Mouse (Mus musculus): ENCODE data around the gene 4930470P17Rik. TPM values are rescaled to one million over a fixed set of nuclear protein-coding genes. Genes with fewer than 3 reads are reported as not detected.

4930470P17Rik gene
- polyA plus RNA-seq, 1 experiment from 2014 or later, result not detected

- Histone ChIP-seq H3K4me2 (no peak overlapping the region), H3K27me3 (replicated peaks; ENCODE audit: control insufficient read depth, insufficient read depth, low read length) (no peaks in the 10 kb centered on the region), H3K4me1 (replicated peaks; ENCODE audit: control insufficient read depth, insufficient read depth, low read length) (no peaks in the 10 kb centered on the region), H3K36me3 (ENCODE audit: control insufficient read depth, insufficient read depth, low read length) (no peaks in the 10 kb centered on the region), H3K9me3 (ENCODE audit: control insufficient read depth, low read length) (no peaks in the 10 kb centered on the region), H3K27ac (ENCODE audit: low read depth, low read length) (no peak overlapping the region), H3K4me3 (ENCODE audit: low read depth, low read length) (no peak overlapping the region), H3K9ac (ENCODE audit: low read depth, low read length) (no peak overlapping the region)
- ATAC-seq (replicated peaks; ENCODE audit: low FRiP score) (no peak), DNase-seq (ENCODE audit: low spot score) (no peak)
- 81% methylated on average over 15 of the region's 15 CpGs for WGBS
Observed at GRCm38 (mm10) chr2:170563956-170564855, 37.6 kb downstream of the 4930470P17Rik start.

DNA sequence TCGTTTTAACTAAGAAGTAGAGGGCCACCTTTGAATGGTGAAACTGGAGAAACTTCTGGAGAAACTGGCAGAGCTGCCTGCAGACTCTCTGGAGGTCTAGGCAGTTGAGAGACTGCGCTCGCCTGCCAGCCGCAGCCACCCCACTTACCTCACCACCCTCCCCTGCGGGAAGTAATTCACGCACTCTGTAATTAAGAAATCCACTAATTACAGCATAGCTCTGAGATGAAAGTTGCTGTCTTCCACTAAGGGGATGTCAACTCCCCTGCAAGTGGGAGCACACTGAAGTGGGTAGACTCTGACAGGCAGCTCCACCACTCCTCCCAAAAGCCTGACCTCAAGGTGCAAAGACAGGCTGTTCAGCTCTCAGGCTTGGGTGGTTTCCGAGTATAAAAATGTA is 49.7 kb downstream of the 4930470P17Rik start:
- Histone ChIP-seq H3K4me1 (replicated peaks; ENCODE audit: control insufficient read depth, insufficient read depth, low read length) (no peaks in the 10 kb centered on the region), H3K9me3 (ENCODE audit: control insufficient read depth, low read length) (no peaks in the 10 kb centered on the region), H3K27me3 (replicated peaks; ENCODE audit: control insufficient read depth, insufficient read depth, low read length) (no peaks in the 10 kb centered on the region), H3K4me2 (no peak overlapping the region), H3K9ac (ENCODE audit: low read depth, low read length) (no peak overlapping the region), H3K27ac (ENCODE audit: low read depth, low read length) (no peak overlapping the region), H3K4me3 (ENCODE audit: low read depth, low read length) (no peak overlapping the region), H3K36me3 (ENCODE audit: control insufficient read depth, insufficient read depth, low read length) (no peaks in the 10 kb centered on the region)
- WGBS, result 73% methylated on average over 7 of the region's 7 CpGs
- no peak for ATAC-seq (replicated peaks; ENCODE audit: low FRiP score)
- no peak for DNase-seq (ENCODE audit: low spot score)

- no peak overlapping the region for H3K4me3 ChIP-seq (ENCODE audit: low read depth, low read length)
- WGBS, result 33% methylated on average over 5 of the region's 5 CpGs
- no peak for DNase-seq (ENCODE audit: low spot score)
- H3K27me3 ChIP-seq (replicated peaks; ENCODE audit: control insufficient read depth, insufficient read depth, low read length), result no peaks in the 10 kb centered on the region
- no peaks in the 10 kb centered on the region for H3K4me1 ChIP-seq (replicated peaks; ENCODE audit: control insufficient read depth, insufficient read depth, low read length)
- H3K9me3 ChIP-seq (ENCODE audit: control insufficient read depth, low read length), result no peaks in the 10 kb centered on the region
- no peak overlapping the region for H3K4me2 ChIP-seq
- no peak overlapping the region for H3K9ac ChIP-seq (ENCODE audit: low read depth, low read length)
- ATAC-seq (replicated peaks; ENCODE audit: low FRiP score), result no peak
- H3K36me3 ChIP-seq (ENCODE audit: control insufficient read depth, insufficient read depth, low read length), result no peaks in the 10 kb centered on the region
- H3K27ac ChIP-seq (ENCODE audit: low read depth, low read length), result no peak overlapping the region
Observed at GRCm38 (mm10) chr2:170550240-170550639, 51.6 kb downstream of the 4930470P17Rik start.

GRCm38 (mm10) chr2:170549146-170549545 is 52.7 kb downstream of the 4930470P17Rik start:
- H3K9me3 ChIP-seq (ENCODE audit: control insufficient read depth, low read length), result no peaks in the 10 kb centered on the region
- WGBS, result 83% methylated on average over 2 of the region's 2 CpGs
- ATAC-seq (replicated peaks; ENCODE audit: low FRiP score), result no peak

DNA sequence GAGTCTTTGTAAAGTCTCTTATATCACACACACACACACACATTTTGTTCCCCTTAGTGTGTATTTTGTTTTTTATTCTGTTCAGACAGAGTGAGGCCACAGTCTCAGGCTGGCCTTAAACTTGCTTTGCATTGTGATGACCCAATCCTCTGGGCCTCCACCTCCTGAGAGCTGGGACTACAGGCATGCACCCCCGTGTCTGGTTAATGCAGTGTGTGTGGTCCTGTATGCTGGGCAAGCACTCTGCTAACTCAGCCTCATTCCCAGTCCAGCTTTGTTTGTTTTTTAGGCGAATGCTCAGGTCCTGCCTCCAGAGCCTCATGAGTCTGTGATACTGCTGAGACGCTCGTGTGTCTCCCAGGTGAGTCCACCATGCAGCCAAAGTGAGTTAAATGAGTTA is 53.8 kb downstream of the 4930470P17Rik start:
- Histone ChIP-seq H3K9me3 (ENCODE audit: control insufficient read depth, low read length) (no peaks in the 10 kb centered on the region), H3K4me3 (ENCODE audit: low read depth, low read length) (no peak overlapping the region), H3K4me2 (no peak overlapping the region), H3K27me3 (replicated peaks; ENCODE audit: control insufficient read depth, insufficient read depth, low read length) (no peaks in the 10 kb centered on the region), H3K36me3 (ENCODE audit: control insufficient read depth, insufficient read depth, low read length) (no peaks in the 10 kb centered on the region), H3K27ac (ENCODE audit: low read depth, low read length) (no peak overlapping the region), H3K9ac (ENCODE audit: low read depth, low read length) (no peak overlapping the region), H3K4me1 (replicated peaks; ENCODE audit: control insufficient read depth, insufficient read depth, low read length) (no peaks in the 10 kb centered on the region)
- no peak for DNase-seq (ENCODE audit: low spot score)
- no peak for ATAC-seq (replicated peaks; ENCODE audit: low FRiP score)
- 46% methylated on average over 4 of the region's 4 CpGs for WGBS

More at GRCm38 (mm10) chr2:170549146-170549545, 52.7 kb downstream of the 4930470P17Rik start:
- Histone ChIP-seq H3K36me3 (ENCODE audit: control insufficient read depth, insufficient read depth, low read length) (no peaks in the 10 kb centered on the region), H3K4me2 (no peak overlapping the region), H3K27ac (ENCODE audit: low read depth, low read length) (no peak overlapping the region), H3K4me1 (replicated peaks; ENCODE audit: control insufficient read depth, insufficient read depth, low read length) (no peaks in the 10 kb centered on the region), H3K27me3 (replicated peaks; ENCODE audit: control insufficient read depth, insufficient read depth, low read length) (no peaks in the 10 kb centered on the region), H3K9ac (ENCODE audit: low read depth, low read length) (no peak overlapping the region), H3K4me3 (ENCODE audit: low read depth, low read length) (no peak overlapping the region)
- DNase-seq (ENCODE audit: low spot score), result no peak

GRCm38 (mm10) chr2:170547526-170547925 is 54.3 kb downstream of the 4930470P17Rik start:
- Histone ChIP-seq H3K4me3 (ENCODE audit: low read depth, low read length) (no peak overlapping the region), H3K4me1 (replicated peaks; ENCODE audit: control insufficient read depth, insufficient read depth, low read length) (no peaks in the 10 kb centered on the region), H3K4me2 (no peak overlapping the region), H3K9me3 (ENCODE audit: control insufficient read depth, low read length) (no peaks in the 10 kb centered on the region), H3K27me3 (replicated peaks; ENCODE audit: control insufficient read depth, insufficient read depth, low read length) (no peaks in the 10 kb centered on the region), H3K9ac (ENCODE audit: low read depth, low read length) (no peak overlapping the region), H3K36me3 (ENCODE audit: control insufficient read depth, insufficient read depth, low read length) (no peaks in the 10 kb centered on the region), H3K27ac (ENCODE audit: low read depth, low read length) (no peak overlapping the region)
- 30% methylated on average over 6 of the region's 6 CpGs for WGBS
- DNase-seq (ENCODE audit: low spot score), result no peak
- no peak for ATAC-seq (replicated peaks; ENCODE audit: low FRiP score)

DNA sequence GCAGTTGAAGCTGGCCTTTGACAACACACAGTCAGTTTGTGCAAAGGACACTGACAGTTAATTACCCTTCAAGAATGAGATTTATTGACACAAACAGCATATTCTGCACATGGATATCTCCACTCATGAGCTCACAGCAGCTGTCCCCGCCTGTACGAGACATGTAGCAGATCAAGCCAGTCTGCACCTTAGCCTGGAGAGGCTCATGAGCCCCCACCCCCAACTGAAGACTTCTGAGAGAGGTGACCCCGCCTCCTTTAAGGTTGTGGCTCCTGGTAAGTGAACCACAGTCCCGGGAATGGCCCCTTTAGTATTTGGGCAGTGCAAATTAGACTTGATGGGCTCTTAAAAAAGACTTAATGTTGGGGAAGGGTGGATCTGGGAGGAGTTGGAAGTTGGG is 56.1 kb downstream of the 4930470P17Rik start:
- Histone ChIP-seq H3K4me2 (no peak overlapping the region), H3K9me3 (ENCODE audit: control insufficient read depth, low read length) (no peaks in the 10 kb centered on the region), H3K4me1 (replicated peaks; ENCODE audit: control insufficient read depth, insufficient read depth, low read length) (no peaks in the 10 kb centered on the region), H3K36me3 (ENCODE audit: control insufficient read depth, insufficient read depth, low read length) (no peaks in the 10 kb centered on the region), H3K27me3 (replicated peaks; ENCODE audit: control insufficient read depth, insufficient read depth, low read length) (no peaks in the 10 kb centered on the region), H3K9ac (ENCODE audit: low read depth, low read length) (no peak overlapping the region), H3K4me3 (ENCODE audit: low read depth, low read length) (no peak overlapping the region), H3K27ac (ENCODE audit: low read depth, low read length) (no peak overlapping the region)
- DNase-seq (ENCODE audit: low spot score) (no peak), ATAC-seq (replicated peaks; ENCODE audit: low FRiP score) (no peak)
- WGBS, result 58% methylated on average over 4 of the region's 4 CpGs

DNA sequence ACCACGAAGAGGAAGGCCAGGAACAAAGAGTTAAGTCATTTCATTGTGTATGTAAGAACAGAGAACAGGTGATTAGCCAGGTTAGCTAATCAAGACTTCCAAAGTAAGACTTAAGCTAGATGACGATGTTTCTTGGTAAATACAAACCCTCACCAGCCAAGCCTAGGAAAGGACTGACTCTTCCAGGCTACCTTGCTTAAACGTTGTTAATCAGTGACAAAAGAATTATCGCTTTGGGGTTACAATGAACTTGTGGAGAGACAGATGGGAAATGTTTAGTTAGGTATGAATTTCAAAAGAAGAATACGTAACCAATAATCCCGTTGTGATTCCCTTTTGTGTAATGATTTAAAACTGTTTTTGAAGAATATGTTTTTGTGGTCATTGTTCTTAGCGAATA is 56.9 kb downstream of the 4930470P17Rik start:
- no peak overlapping the region for H3K4me2 ChIP-seq
- no peak overlapping the region for H3K4me3 ChIP-seq (ENCODE audit: low read depth, low read length)
- H3K4me1 ChIP-seq (replicated peaks; ENCODE audit: control insufficient read depth, insufficient read depth, low read length), result no peaks in the 10 kb centered on the region
- no peak for DNase-seq (ENCODE audit: low spot score)
- H3K27me3 ChIP-seq (replicated peaks; ENCODE audit: control insufficient read depth, insufficient read depth, low read length), result no peaks in the 10 kb centered on the region
- H3K36me3 ChIP-seq (ENCODE audit: control insufficient read depth, insufficient read depth, low read length), result no peaks in the 10 kb centered on the region
- H3K9me3 ChIP-seq (ENCODE audit: control insufficient read depth, low read length), result no peaks in the 10 kb centered on the region
- no peak overlapping the region for H3K27ac ChIP-seq (ENCODE audit: low read depth, low read length)
- no peak for ATAC-seq (replicated peaks; ENCODE audit: low FRiP score)
- 77% methylated on average over 7 of the region's 7 CpGs for WGBS
- no peak overlapping the region for H3K9ac ChIP-seq (ENCODE audit: low read depth, low read length)

- no peak for DNase-seq (ENCODE audit: low spot score)
- WGBS, result 82% methylated on average over 3 of the region's 3 CpGs
- ATAC-seq (replicated peaks; ENCODE audit: low FRiP score), result no peak
- no peaks in the 10 kb centered on the region for H3K27me3 ChIP-seq (replicated peaks; ENCODE audit: control insufficient read depth, insufficient read depth, low read length)
- H3K36me3 ChIP-seq (ENCODE audit: control insufficient read depth, insufficient read depth, low read length), result no peaks in the 10 kb centered on the region
- no peak overlapping the region for H3K4me3 ChIP-seq (ENCODE audit: low read depth, low read length)
- no peak overlapping the region for H3K4me2 ChIP-seq
- H3K4me1 ChIP-seq (replicated peaks; ENCODE audit: control insufficient read depth, insufficient read depth, low read length), result no peaks in the 10 kb centered on the region
- no peak overlapping the region for H3K9ac ChIP-seq (ENCODE audit: low read depth, low read length)
- no peak overlapping the region for H3K27ac ChIP-seq (ENCODE audit: low read depth, low read length)
- no peaks in the 10 kb centered on the region for H3K9me3 ChIP-seq (ENCODE audit: control insufficient read depth, low read length)
Observed at GRCm38 (mm10) chr2:170544159-170544558, 57.7 kb downstream of the 4930470P17Rik start.
